Mouse (Mus musculus): ENCODE measurements around the gene Mfap1a.
"Not testable (repeated sequence)": the region's sequence is repeated elsewhere in the genome, so short reads cannot be mapped to it uniquely, and the experiment has no call there.

Gene Mfap1a

GRCm38 (mm10) chr2:121474180-121474535, 32.3 kb downstream of the Mfap1a start:
- DNase-seq: no peak

- peak; percentile 85 to 91 for DNase-seq
Measured at GRCm38 (mm10) chr2:121473301-121474179, 32.9 kb downstream of the Mfap1a start, which contains the start of gene Mfap1b. TSS of gene Mfap1b (minus strand) at chr2:121474067.

- DNase-seq: not testable (repeated sequence)
Measured at GRCm38 (mm10) chr2:121472783-121473182, 33.7 kb downstream of the Mfap1a start.

- DNase-seq: not testable (repeated sequence)
Measured at GRCm38 (mm10) chr2:121468982-121469381, 37.5 kb downstream of the Mfap1a start.

- DNase-seq: no peak
Measured at GRCm38 (mm10) chr2:121460071-121460470, 46.4 kb downstream of the Mfap1a start.

- peak; percentile 86 to 94 for DNase-seq
Measured at GRCm38 (mm10) chr2:121456692-121457642, 49.5 kb downstream of the Mfap1a start, which contains the start of gene Serinc4. TSS of gene Serinc4 (minus strand) at chr2:121456781.

GRCm38 (mm10) chr2:121455534-121455933, 50.9 kb downstream of the Mfap1a start:
- DNase-seq: no peak

- DNase-seq: no peak
Measured at GRCm38 (mm10) chr2:121453917-121454316, 52.5 kb downstream of the Mfap1a start.

GRCm38 (mm10) chr2:121452990-121453389, 53.5 kb downstream of the Mfap1a start, which contains the start of gene Hypk:
TSS of gene Hypk (plus strand) at chr2:121453290.
- no peak for DNase-seq

GRCm38 (mm10) chr2:121452361-121452760, 54.1 kb downstream of the Mfap1a start:
- peak in 1 of 2 experiments; percentile 57 for DNase-seq

GRCm38 (mm10) chr2:121450093-121450492, 56.4 kb downstream of the Mfap1a start:
- peak in 1 of 2 experiments; percentile 70 for DNase-seq

GRCm38 (mm10) chr2:121449545-121450011, 56.9 kb downstream of the Mfap1a start:
- DNase-seq: peak in 1 of 2 experiments; percentile 26

GRCm38 (mm10) chr2:121448739-121449535, 57.5 kb downstream of the Mfap1a start, which contains the start of gene Serf2:
TSS of gene Serf2 (plus strand) at chr2:121449195.
- peak; percentile 100 for DNase-seq

GRCm38 (mm10) chr2:121448136-121448535, 58.3 kb downstream of the Mfap1a start:
- DNase-seq: peak; percentile 60 to 77

GRCm38 (mm10) chr2:121447006-121447405, 59.5 kb downstream of the Mfap1a start:
- DNase-seq: no peak

GRCm38 (mm10) chr2:121446506-121446905, 60.0 kb downstream of the Mfap1a start:
- no peak for DNase-seq

GRCm38 (mm10) chr2:121445117-121445516, 61.3 kb downstream of the Mfap1a start:
- no peak for DNase-seq

GRCm38 (mm10) chr2:121444178-121444577, 62.3 kb downstream of the Mfap1a start, which contains the start of gene Ell3:
TSS of gene Ell3 (minus strand) at chr2:121444278.
- no peak for DNase-seq

- DNase-seq: peak in 1 of 2 experiments; percentile 48
Measured at GRCm38 (mm10) chr2:121443068-121443349, 63.5 kb downstream of the Mfap1a start.

- DNase-seq: peak; percentile 93 to 94
Measured at GRCm38 (mm10) chr2:121442259-121443067, 64.0 kb downstream of the Mfap1a start.

All from kidney, postnatal 25 days (tissue).